Mouse (Mus musculus) forebrain, embryonic 13.5 days (tissue): ENCODE measurements around the gene Grwd1. TPM values are rescaled to one million over a fixed set of nuclear protein-coding genes. Genes with fewer than 3 reads are reported as not detected.

Experiments used
- ATAC-seq: fragments of 200-750 bp; cut with Nextera tagmentation; 2 replicates; pipeline ENCODE4 v1.8.0; 2017
- H3K27ac ChIP-seq: fragments of 300-500 bp; sonication (generic); 2 replicates; pipeline ENCODE4 v1.5.1; 2015; ENCODE audit warnings: inconsistent platforms, mild to moderate bottlenecking, moderate library complexity
- H3K27me3 ChIP-seq: fragments of 300-500 bp; sonication (generic); 2 replicates; pipeline ENCODE4 v1.6.1; 2015; ENCODE audit warnings: mild to moderate bottlenecking, inconsistent platforms
- H3K36me3 ChIP-seq: fragments of 300-500 bp; sonication (generic); 2 replicates; pipeline ENCODE4 v1.6.1; 2015; ENCODE audit warnings: mild to moderate bottlenecking, inconsistent platforms; ENCODE audit not compliant: poor library complexity, severe bottlenecking
- H3K4me1 ChIP-seq: fragments of 300-500 bp; sonication (generic); 2 replicates; pipeline ENCODE4 v1.6.1; 2015; ENCODE audit warnings: inconsistent platforms
- H3K4me2 ChIP-seq: fragments of 300-500 bp; sonication (generic); 2 replicates; pipeline ENCODE4 v1.6.1; 2015; ENCODE audit warnings: inconsistent platforms, mild to moderate bottlenecking, moderate library complexity
- H3K4me3 ChIP-seq: fragments of 300-500 bp; sonication (generic); 2 replicates; pipeline ENCODE4 v1.5.1; 2015; ENCODE audit warnings: mild to moderate bottlenecking, inconsistent platforms
- H3K9ac ChIP-seq: fragments of 300-500 bp; sonication (generic); 2 replicates; pipeline ENCODE4 v1.6.1; 2015; ENCODE audit warnings: mild to moderate bottlenecking, inconsistent platforms
- H3K9me3 ChIP-seq: fragments of 300-500 bp; sonication (generic); replicated peaks from 2 replicates; pipeline ENCODE4 v1.6.1; 2016; ENCODE audit warnings: inconsistent platforms
- WGBS: fragments of 180-500 bp; shearing (Covaris S2); methylation state at CpG from one replicate; pipeline ENCODE4 v1.1.7; 2015; 5-methylcytosine and 5-hydroxymethylcytosine counted together
- polyA plus RNA-seq: library from polyadenylated mRNA; unstranded; fragments of >200 nt; fragmentation: Nextera tagmentation; extraction: Ambion mirVana; gene quantifications from 2 replicates; pipeline ENCODE4 v1.2.1, GENCODE M21; 2015

Gene Grwd1
- polyA plus RNA-seq, 1 experiment from 2014 or later: 49.2 TPM

DNA sequence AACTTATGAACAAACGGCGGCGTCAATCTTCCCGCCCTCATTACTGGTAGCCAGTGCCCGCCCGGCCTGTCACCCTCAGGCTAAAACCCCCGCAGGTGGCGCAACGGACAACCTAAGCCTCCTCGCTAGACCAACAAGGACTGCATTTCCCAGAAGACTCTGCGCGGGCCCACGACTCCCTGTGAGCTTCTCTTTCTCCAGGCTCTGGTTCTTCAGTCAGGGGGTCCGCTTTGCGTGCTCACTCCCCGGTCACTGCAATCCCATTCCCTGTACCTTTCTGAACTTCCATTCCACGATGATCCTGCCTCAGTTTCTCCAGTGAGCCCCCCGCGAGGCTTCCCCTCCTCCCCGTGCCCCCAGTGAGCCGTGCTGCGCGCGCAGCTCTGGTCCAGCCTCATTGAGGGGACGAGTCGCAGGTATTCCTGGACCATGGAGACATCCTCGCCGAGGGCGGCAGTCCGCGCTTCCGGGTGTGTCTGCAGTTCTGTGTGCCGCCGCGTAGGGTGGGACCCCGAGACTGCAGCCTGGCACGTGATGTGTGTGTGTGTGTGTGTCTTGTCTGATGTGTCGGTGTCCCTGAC, 47.1 kb downstream of the Grwd1 start, which contains the start of gene Lmtk3:
TSS of gene Lmtk3 (plus strand) at position 228 of the 581 bp plus-strand sequence.
- H3K4me1 ChIP-seq: peaks cover 40% of the 10 kb centered on the region
- peak within 1 kb of the TSS; percentile 93 for H3K4me3 ChIP-seq
- 1% methylated on average over 38 of the region's 38 CpGs for WGBS
- peak within 1 kb of the TSS; percentile 91 for H3K4me2 ChIP-seq
- H3K36me3 ChIP-seq: peaks cover 14% of the 10 kb centered on the region
- H3K27ac ChIP-seq: peak within 1 kb of the TSS; percentile 97
- peak within 1 kb of the TSS; percentile 92 for H3K9ac ChIP-seq
- peak; percentile 48 for ATAC-seq
- no peaks in the 10 kb centered on the region for H3K27me3 ChIP-seq
- H3K9me3 ChIP-seq: no peaks in the 10 kb centered on the region

DNA sequence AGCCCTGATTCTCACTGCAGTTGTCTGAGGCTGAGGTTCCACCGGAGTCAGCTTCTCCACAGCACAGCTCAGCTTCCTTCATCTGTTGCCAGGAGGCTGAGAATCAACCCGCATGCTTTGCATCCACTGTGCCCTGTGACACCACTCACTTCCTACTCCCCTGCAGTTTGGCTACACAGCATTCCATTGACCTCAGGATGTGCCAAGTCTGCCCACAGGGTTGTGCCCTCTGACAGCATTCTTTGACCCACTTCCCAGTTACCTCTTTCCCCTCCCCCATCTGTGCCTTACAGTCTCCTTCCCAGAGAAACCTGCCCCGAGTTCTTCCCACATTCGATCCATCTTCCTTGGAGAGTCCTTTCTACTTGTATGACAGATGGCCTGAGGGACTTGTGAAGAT, 48.5 kb downstream of the Grwd1 start:
- Histone ChIP-seq H3K36me3 (peaks cover under 1% of the 10 kb centered on the region), H3K9ac (no peak overlapping the region), H3K4me2 (no peak overlapping the region), H3K27ac (no peak overlapping the region), H3K9me3 (no peaks in the 10 kb centered on the region), H3K4me3 (no peak overlapping the region), H3K27me3 (no peaks in the 10 kb centered on the region), H3K4me1 (peaks cover 35% of the 10 kb centered on the region)
- WGBS: 81% methylated on average over 4 of the region's 4 CpGs
- no peak for ATAC-seq

DNA sequence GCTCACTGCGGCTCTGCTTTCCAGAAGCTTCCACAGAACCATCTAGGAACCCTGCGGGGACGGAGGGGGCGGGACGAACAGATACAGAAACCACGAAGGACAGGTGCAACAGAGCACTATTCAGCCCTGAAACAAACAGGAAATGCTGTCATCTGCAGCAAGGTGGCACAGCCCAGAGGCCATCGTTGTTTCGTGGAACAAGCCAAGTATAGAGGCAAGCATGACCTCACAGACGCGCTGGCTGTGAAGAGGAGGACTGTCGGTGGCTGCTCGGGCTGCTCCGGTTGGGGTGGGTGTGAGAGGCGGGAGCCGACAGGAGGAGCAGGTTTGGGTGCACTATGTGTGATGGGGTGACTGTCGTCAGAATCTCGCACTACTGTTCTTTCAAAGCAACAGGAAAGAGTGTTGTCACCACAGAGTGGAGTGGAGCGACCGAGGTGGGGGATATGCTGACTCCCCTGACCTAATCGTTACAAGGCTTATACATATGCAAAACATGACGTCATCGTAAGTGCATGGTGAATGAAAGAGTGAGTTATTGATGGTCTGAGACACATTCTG, 51.6 kb downstream of the Grwd1 start:
- Histone ChIP-seq H3K4me3 (peak overlapping the region; percentile 9; the same call in 1 of the 2 replicates), H3K9ac (peak overlapping the region; percentile 37), H3K4me2 (peak overlapping the region; percentile 48), H3K4me1 (peaks cover 16% of the 10 kb centered on the region), H3K27ac (no peak overlapping the region), H3K27me3 (0 out of 2 replicates have a peak, but pooled peaks cover 3% of the 10 kb centered on the region), H3K36me3 (no peaks in the 10 kb centered on the region), H3K9me3 (no peaks in the 10 kb centered on the region)
- ATAC-seq: no peak
- WGBS: 23% methylated on average over 22 of the region's 22 CpGs

DNA sequence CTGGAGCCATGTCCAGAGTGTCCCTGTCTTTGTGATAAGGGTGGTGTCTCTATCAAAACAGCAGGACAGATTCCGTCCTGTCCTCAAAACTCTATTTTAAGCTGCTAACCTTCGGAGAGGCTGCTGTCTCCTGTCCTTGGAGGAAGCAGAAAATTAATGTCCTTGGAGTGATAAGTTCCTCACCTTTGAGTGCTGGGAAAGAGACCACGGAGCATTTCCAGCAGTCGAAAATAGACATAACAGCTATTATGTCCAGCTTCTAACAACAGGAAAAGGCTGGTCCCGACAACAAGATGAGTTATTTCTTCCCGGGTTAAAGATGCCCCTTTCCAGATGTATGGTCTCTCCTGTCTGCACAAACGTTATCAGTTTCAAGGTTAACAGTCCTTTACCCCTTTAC, 55.5 kb downstream of the Grwd1 start:
- no peak for ATAC-seq
- Histone ChIP-seq H3K27me3 (peaks cover 8% of the 10 kb centered on the region; the same call in 1 of the 2 replicates), H3K36me3 (no peaks in the 10 kb centered on the region), H3K9ac (no peak overlapping the region), H3K9me3 (no peaks in the 10 kb centered on the region), H3K4me1 (peaks cover 9% of the 10 kb centered on the region), H3K27ac (no peak overlapping the region), H3K4me3 (no peak overlapping the region), H3K4me2 (no peak overlapping the region)
- 87% methylated on average over 7 of the region's 7 CpGs for WGBS

Other genes starting within 250 kb of the Grwd1 start
- 0.19 TPM in 1 of 2 replicates, not detected in the other for gene Fgf21, start 215.5 kb downstream of the Grwd1 start, polyA plus RNA-seq
- not detected in 2 replicates for gene Fut1, start 213.7 kb downstream of the Grwd1 start, polyA plus RNA-seq
- gene Izumo1, start 209.1 kb downstream of the Grwd1 start, polyA plus RNA-seq: 0.10 TPM in 1 of 2 replicates, not detected in the other
- gene Rasip1, start 203.5 kb downstream of the Grwd1 start, polyA plus RNA-seq: 5.7 TPM in 2 replicates
- gene Mamstr, start 191.0 kb downstream of the Grwd1 start, polyA plus RNA-seq: 1.8 and 3.8 TPM in 2 replicates
- 0.25 TPM in 1 of 2 replicates, not detected in the other for gene Fut2, start 164.6 kb downstream of the Grwd1 start, polyA plus RNA-seq
- gene Ntn5, start 146.9 kb downstream of the Grwd1 start, polyA plus RNA-seq: 0.15 TPM in 1 of 2 replicates, not detected in the other
- 0.16 and 0.17 TPM in 2 replicates for gene Sec1, start 136.5 kb downstream of the Grwd1 start, polyA plus RNA-seq
- gene Car11, start 131.1 kb downstream of the Grwd1 start, polyA plus RNA-seq: 14.9 and 19.8 TPM in 2 replicates
- gene Dbp, start 125.9 kb downstream of the Grwd1 start, polyA plus RNA-seq: 2.5 and 3.0 TPM in 2 replicates
- gene Rpl18, start 115.5 kb downstream of the Grwd1 start, polyA plus RNA-seq: 808 and 823 TPM in 2 replicates
- gene Sphk2, start 112.9 kb downstream of the Grwd1 start, polyA plus RNA-seq: 25.3 and 29.7 TPM in 2 replicates
- 1.3 TPM in 2 replicates for gene Fam83e, start 109.7 kb downstream of the Grwd1 start, polyA plus RNA-seq
- gene Spaca4, start 105.1 kb downstream of the Grwd1 start, polyA plus RNA-seq: not detected in 2 replicates
- 12.4 and 13.1 TPM in 2 replicates for gene Lmtk3, start 47.2 kb downstream of the Grwd1 start, polyA plus RNA-seq
- 4.1 and 4.4 TPM in 2 replicates for gene Sult2b1, start 46.3 kb downstream of the Grwd1 start, polyA plus RNA-seq
- gene Cyth2, start 16.4 kb downstream of the Grwd1 start, polyA plus RNA-seq: 314 and 335 TPM in 2 replicates
- 0.45 and 0.49 TPM in 2 replicates for gene Kcnj14, start 6.2 kb downstream of the Grwd1 start, polyA plus RNA-seq
- gene Kdelr1, start 41.8 kb upstream of the Grwd1 start, polyA plus RNA-seq: 31.6 and 33.9 TPM in 2 replicates
- 0.48 TPM in 2 replicates for gene Grin2d, start 47.4 kb upstream of the Grwd1 start, polyA plus RNA-seq
- gene Syngr4, start 65.8 kb upstream of the Grwd1 start, polyA plus RNA-seq: 0.62 and 0.92 TPM in 2 replicates
- gene Tmem143, start 66.0 kb upstream of the Grwd1 start, polyA plus RNA-seq: 3.7 and 4.3 TPM in 2 replicates
- gene Emp3, start 90.5 kb upstream of the Grwd1 start, polyA plus RNA-seq: 13.2 and 16.6 TPM in 2 replicates
- gene Ccdc114, start 93.1 kb upstream of the Grwd1 start, polyA plus RNA-seq: 2.5 and 3.5 TPM in 2 replicates
- gene Abcc6, start 199.4 kb upstream of the Grwd1 start, polyA plus RNA-seq: 0.13 and 0.28 TPM in 2 replicates
- 30.7 and 32.3 TPM in 2 replicates for gene Nomo1, start 202.8 kb upstream of the Grwd1 start, polyA plus RNA-seq